Mouse (Mus musculus) stomach, embryonic 16.5 days (tissue): ENCODE measurements around the gene 3110082I17Rik. TPM values are rescaled to one million over a fixed set of nuclear protein-coding genes. Genes with fewer than 3 reads are reported as not detected.

ENCODE experiments used
- ATAC-seq: fragments of 200-750 bp; cut with Nextera tagmentation; 2 replicates; pipeline ENCODE4 v1.8.0; 2017; ENCODE audit warnings: moderate number of reproducible peaks, moderate TSS enrichment; ENCODE audit not compliant: insufficient read depth, low FRiP score
- H3K27ac ChIP-seq: fragments of 300-500 bp; sonication (generic); 2 replicates; pipeline ENCODE4 v1.5.1; 2014; ENCODE audit warnings: low read length
- H3K27me3 ChIP-seq: fragments of 300-500 bp; sonication (generic); 2 replicates; pipeline ENCODE4 v1.6.1; 2014; ENCODE audit warnings: low read length, control low read depth, mixed read lengths; ENCODE audit not compliant: control insufficient read depth, insufficient read depth
- H3K36me3 ChIP-seq: fragments of 300-500 bp; sonication (generic); 2 replicates; pipeline ENCODE4 v1.6.1; 2014; ENCODE audit warnings: low read length; ENCODE audit not compliant: control insufficient read depth, insufficient read depth
- H3K4me1 ChIP-seq: fragments of 300-500 bp; sonication (generic); 2 replicates; pipeline ENCODE4 v1.6.1; 2014; ENCODE audit warnings: low read length, control low read depth, mixed read lengths; ENCODE audit not compliant: control insufficient read depth, insufficient read depth
- H3K4me2 ChIP-seq: fragments of 300-500 bp; sonication (generic); 2 replicates; pipeline ENCODE4 v1.6.1; 2014; ENCODE audit warnings: low read depth, low read length, mixed read lengths
- H3K4me3 ChIP-seq: fragments of 300-500 bp; sonication (generic); replicated peaks from 2 replicates; pipeline ENCODE4 v1.5.1; 2014; ENCODE audit warnings: mild to moderate bottlenecking, low read length
- H3K9ac ChIP-seq: fragments of 300-500 bp; sonication (generic); 2 replicates; pipeline ENCODE4 v1.6.1; 2014; ENCODE audit warnings: low read length
- H3K9me3 ChIP-seq: fragments of 300-500 bp; sonication (generic); replicated peaks from 2 replicates; pipeline ENCODE4 v1.6.1; 2016; ENCODE audit warnings: low read length, control low read depth; ENCODE audit not compliant: control insufficient read depth
- WGBS: fragments of 180-500 bp; shearing (Covaris S2); extraction: QIAGEN DNeasy Blood & Tissue Kit; methylation state at CpG from one replicate; pipeline ENCODE4 v1.1.7; 2014; 5-methylcytosine and 5-hydroxymethylcytosine counted together
- polyA plus RNA-seq: library from polyadenylated mRNA; unstranded; fragments of >200 nt; fragmentation: Nextera tagmentation; extraction: Ambion mirVana; gene quantifications from 2 replicates; pipeline ENCODE4 v1.2.1, GENCODE M21; 2015

3110082I17Rik gene
- polyA plus RNA-seq, 1 experiment from 2014 or later: 35.7 TPM

DNA sequence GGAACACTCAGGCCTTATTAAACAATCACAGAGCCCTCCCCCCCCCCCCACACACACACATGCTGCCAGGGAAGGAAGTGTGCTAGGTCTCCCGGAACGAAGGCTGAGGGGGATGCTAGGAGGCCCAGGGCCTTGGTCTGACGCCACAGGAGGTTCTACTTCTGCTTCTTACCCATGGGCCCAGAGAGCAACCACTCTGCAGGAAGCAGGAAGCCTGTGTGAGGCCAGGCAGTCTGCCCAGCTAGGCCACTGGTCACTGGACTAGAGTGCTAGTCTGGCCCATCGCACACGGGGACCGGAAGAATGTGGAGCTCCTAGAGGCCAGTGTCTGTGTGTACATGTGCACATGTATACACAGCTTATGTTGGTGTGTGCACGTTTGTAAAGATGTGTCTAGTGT, 51.8 kb downstream of the 3110082I17Rik start:
- H3K4me2 ChIP-seq: no peak overlapping the region
- H3K36me3 ChIP-seq: no peaks in the 10 kb centered on the region
- no peak overlapping the region for H3K9ac ChIP-seq
- no peaks in the 10 kb centered on the region for H3K27me3 ChIP-seq
- WGBS: 74% methylated on average over 7 of the region's 7 CpGs
- no peak overlapping the region for H3K4me3 ChIP-seq
- peaks cover 11% of the 10 kb centered on the region for H3K4me1 ChIP-seq
- H3K9me3 ChIP-seq: no peaks in the 10 kb centered on the region
- ATAC-seq: no peak
- no peak overlapping the region for H3K27ac ChIP-seq

DNA sequence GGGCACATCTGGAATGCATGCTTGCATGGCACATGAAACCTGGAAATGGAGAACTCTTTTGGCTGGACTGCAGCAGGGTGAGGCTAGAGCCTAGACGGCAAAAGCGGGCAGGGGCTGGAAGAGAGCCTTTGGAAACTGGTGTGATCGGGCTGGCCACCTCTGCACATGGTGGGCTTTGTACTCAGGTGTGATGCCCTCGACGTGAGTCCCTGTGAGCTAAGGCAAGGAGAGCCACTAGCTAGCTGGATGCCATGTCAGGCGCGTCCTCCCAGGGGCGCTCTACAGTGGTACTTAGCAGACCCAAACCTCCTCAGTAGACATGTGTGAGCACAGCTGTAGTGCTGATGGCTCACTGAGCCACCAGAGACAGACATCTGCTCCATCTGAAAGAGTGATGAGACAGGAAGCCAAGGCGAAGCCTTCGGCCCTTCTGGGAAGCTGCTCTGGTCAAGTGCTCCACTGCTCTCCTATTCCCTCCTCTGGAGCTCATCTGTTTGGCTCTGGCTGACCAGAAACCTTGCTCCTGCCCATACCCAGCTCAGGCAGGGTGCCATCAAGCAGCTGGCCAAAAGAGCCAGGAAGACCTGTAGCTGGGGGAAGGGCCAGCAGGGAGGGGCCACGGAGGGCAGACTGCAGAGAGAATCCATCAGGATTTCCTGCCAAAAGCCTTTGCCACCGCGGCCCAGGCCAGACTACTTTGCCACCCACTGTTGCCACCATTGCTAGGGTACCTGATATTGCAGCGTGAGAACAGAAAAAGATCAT, 53.0 kb downstream of the 3110082I17Rik start:
- Histone ChIP-seq H3K4me2 (no peak overlapping the region), H3K27ac (0 out of 2 replicates have a peak overlapping the region, but pooled peaks have one; percentile 16), H3K9ac (peak overlapping the region; percentile 42; the same call in 1 of the 2 replicates), H3K4me1 (peaks cover 11% of the 10 kb centered on the region), H3K36me3 (no peaks in the 10 kb centered on the region), H3K27me3 (no peaks in the 10 kb centered on the region), H3K9me3 (no peaks in the 10 kb centered on the region), H3K4me3 (no peak overlapping the region)
- WGBS: 81% methylated on average over 14 of the region's 14 CpGs
- no peak for ATAC-seq

DNA sequence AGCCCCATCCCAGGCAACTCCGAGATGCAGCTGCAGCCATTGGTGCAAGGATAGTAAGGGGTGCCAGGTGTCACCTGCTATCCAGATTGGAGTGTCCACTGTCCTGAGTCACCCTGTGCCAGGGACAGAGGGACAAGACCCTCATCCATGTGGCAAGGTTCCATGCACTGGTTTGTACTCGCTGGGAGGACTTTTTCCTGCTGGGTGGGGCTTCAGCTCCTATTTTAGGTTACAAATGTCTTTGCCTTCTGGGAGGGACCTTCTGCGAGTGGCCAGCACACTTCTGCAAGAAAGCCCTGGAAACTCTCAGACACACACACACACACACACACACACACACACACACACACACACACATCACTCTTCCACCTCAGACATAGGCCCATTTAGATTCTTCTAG, 54.4 kb downstream of the 3110082I17Rik start:
- no peaks in the 10 kb centered on the region for H3K36me3 ChIP-seq
- H3K4me2 ChIP-seq: no peak overlapping the region
- 48% methylated on average over 3 of the region's 3 CpGs for WGBS
- no peaks in the 10 kb centered on the region for H3K27me3 ChIP-seq
- peak overlapping the region; percentile 19; the same call in 1 of the 2 replicates for H3K27ac ChIP-seq
- peaks cover 11% of the 10 kb centered on the region for H3K4me1 ChIP-seq
- no peak overlapping the region for H3K4me3 ChIP-seq
- no peaks in the 10 kb centered on the region for H3K9me3 ChIP-seq
- ATAC-seq: no peak
- no peak overlapping the region for H3K9ac ChIP-seq

DNA sequence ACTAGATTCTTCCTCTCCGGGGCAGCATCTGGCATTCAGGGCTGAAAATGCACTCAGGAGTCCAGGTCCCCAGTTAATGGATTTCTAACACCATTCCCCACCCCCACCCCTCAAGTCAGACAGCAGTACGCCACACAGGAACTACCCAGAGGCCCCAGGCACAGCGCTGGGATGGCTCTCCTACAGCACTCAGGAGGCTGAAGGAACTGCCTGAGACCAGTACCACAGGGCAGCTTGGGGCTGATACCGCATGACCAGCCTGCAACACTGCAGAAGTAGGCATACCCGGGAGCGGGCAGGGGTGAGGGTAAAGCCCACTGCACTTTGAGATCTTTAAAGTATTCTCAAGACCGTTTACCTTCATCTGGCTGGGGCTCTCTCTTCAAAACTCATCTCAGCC, 54.8 kb downstream of the 3110082I17Rik start:
- no peak for ATAC-seq
- Histone ChIP-seq H3K9me3 (no peaks in the 10 kb centered on the region), H3K9ac (no peak overlapping the region; the same call in 1 of the 2 replicates), H3K4me1 (peaks cover 11% of the 10 kb centered on the region), H3K4me3 (no peak overlapping the region), H3K27me3 (no peaks in the 10 kb centered on the region), H3K27ac (peak overlapping the region; percentile 19; the same call in 1 of the 2 replicates), H3K36me3 (no peaks in the 10 kb centered on the region), H3K4me2 (no peak overlapping the region)
- 66% methylated on average over 7 of the region's 7 CpGs for WGBS

DNA sequence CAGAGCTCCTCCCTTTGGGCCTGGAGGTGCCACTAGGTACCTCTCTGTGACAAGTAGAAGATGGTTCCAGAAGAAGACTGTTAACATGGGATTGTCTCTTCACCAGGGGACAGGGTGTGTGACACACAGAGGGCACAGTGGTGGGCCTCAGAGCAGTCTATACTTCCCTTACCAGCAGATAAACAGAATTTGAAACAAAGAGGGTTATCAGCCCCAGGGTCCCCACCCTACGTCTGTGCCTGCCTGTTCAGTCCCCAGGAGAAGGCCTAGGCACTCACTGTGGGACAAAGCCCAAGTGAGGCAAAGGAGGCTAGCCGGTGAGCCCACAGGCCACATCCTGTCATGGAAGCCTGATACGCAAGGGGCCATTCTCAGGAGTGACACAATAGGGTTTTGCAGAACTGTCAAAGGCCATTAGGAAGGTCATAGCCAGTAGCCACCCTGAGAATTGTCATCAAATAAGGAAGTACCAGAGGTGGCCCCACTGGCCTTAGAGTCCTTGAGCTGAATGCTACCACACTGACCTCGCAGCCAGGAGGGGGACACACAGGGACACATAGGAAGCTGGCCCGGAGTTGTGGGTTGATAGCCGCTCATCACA, 55.4 kb downstream of the 3110082I17Rik start, which contains the start of gene C130050O18Rik:
Gene C130050O18Rik, plus strand, starts transcription at position 480 of the 601 bp plus-strand sequence.
- WGBS: 77% methylated on average over 6 of the region's 6 CpGs
- H3K9me3 ChIP-seq: no peaks in the 10 kb centered on the region
- peak within 1 kb of the TSS; percentile 16 for H3K9ac ChIP-seq
- peaks cover 11% of the 10 kb centered on the region for H3K4me1 ChIP-seq
- H3K4me2 ChIP-seq: no peak within 1 kb of the TSS
- no peak for ATAC-seq
- H3K4me3 ChIP-seq: no peak within 1 kb of the TSS
- peak within 1 kb of the TSS; percentile 33 for H3K27ac ChIP-seq
- H3K36me3 ChIP-seq: no peaks in the 10 kb centered on the region
- no peaks in the 10 kb centered on the region for H3K27me3 ChIP-seq

DNA sequence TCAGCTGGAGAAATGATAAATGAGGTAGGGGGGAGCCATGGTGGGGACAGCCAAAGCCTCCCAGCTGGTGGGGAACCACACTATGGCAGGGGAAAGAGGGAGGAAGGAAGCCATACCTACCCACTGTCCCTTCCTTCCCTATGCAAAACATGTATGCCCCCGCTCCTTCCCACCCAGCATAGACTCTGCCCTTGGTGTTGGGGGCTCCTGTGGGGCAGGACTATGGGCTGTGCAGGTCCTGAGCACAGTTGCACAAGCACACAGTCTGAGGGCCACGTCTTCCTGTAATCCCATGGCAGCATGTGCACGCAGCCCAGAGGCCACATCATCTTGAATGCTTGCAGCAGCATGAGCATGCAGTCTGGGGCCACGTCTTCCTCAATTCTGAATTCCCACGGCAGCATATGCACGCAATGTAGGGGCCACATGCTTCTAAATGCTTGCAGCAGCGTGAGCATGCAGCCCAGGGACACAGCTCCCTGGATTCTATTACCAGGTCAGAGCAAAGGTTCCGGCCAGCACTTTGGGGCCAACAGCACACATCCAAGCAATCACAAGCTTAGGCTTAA, 56.6 kb downstream of the 3110082I17Rik start:
- Histone ChIP-seq H3K36me3 (no peaks in the 10 kb centered on the region), H3K4me1 (0 out of 2 replicates have a peak, but pooled peaks cover 4% of the 10 kb centered on the region), H3K4me2 (no peak overlapping the region), H3K27ac (no peak overlapping the region; the same call in 1 of the 2 replicates), H3K4me3 (no peak overlapping the region), H3K9ac (no peak overlapping the region; the same call in 1 of the 2 replicates), H3K9me3 (no peaks in the 10 kb centered on the region), H3K27me3 (no peaks in the 10 kb centered on the region)
- WGBS: 84% methylated on average over 8 of the region's 8 CpGs
- ATAC-seq: no peak

DNA sequence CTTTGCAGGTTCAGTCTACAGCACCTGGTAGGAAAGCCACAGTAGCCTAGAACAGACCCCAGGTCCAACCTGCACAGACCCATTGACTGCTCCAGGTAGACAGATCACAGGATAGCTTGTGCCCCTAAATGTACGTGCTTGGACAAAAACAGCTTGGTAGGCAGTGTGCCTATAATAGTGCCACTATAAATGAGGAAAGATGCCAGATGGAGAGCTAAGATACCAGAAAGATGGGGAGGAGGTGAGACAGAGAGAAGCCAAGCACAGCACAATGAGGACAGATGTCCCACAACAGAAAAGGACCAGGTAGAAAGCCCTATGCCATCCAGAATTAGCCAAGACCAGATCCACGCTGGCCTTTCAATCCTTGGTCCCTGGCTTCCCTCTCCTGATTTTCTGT, 58.2 kb downstream of the 3110082I17Rik start:
- no peak overlapping the region for H3K27ac ChIP-seq
- H3K27me3 ChIP-seq: no peaks in the 10 kb centered on the region
- no peaks in the 10 kb centered on the region for H3K9me3 ChIP-seq
- H3K4me3 ChIP-seq: no peak overlapping the region
- 0 out of 2 replicates have a peak, but pooled peaks cover 4% of the 10 kb centered on the region for H3K4me1 ChIP-seq
- no peak for ATAC-seq
- no peaks in the 10 kb centered on the region for H3K36me3 ChIP-seq
- WGBS: 89% methylated on average over 2 of the region's 2 CpGs
- H3K4me2 ChIP-seq: no peak overlapping the region
- no peak overlapping the region for H3K9ac ChIP-seq

DNA sequence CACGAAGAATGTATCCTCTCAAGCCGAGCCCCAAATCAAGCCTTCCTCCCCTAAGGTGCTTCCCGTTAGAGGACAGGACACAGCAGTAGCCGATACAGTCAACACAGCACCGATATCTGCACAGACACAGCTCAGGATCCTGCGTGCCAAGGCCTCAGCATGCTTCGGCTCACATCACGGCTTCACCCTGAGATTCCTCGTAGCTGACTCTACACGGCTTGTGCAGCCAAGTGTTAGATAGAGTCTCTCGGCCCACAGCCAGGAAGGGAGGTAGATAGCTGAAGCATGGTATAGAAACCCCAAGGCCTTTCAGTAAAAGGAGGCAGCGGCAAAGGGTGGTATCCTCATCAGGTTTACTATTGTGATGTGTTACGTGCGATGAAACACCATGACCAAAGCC, 60.3 kb downstream of the 3110082I17Rik start:
- ATAC-seq: no peak
- no peak overlapping the region for H3K27ac ChIP-seq
- 85% methylated on average over 14 of the region's 14 CpGs for WGBS
- H3K9ac ChIP-seq: no peak overlapping the region
- no peaks in the 10 kb centered on the region for H3K9me3 ChIP-seq
- H3K4me2 ChIP-seq: no peak overlapping the region
- H3K4me3 ChIP-seq: no peak overlapping the region
- no peaks in the 10 kb centered on the region for H3K27me3 ChIP-seq
- no peaks in the 10 kb centered on the region for H3K4me1 ChIP-seq
- no peaks in the 10 kb centered on the region for H3K36me3 ChIP-seq

DNA sequence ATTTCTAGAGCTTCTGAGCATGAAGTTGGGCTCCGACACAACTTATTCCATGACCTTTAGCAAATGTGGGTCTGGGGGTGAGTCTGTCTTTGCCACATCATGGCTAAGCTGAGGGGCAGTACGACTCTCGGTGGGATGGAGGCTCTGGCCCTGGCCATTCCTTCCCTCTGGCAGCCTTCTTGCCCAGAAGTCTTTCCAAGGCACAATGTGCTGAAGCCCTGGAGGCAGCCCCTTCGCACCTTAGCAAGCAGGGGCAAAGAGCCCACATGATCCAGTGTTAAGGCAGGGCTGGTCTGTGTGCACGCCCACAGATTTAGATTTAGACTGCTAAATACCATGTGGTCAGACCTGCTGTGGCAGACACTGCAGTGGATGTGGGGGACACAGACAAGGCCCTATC, 61.5 kb downstream of the 3110082I17Rik start:
- Histone ChIP-seq H3K9ac (no peak overlapping the region), H3K27me3 (no peaks in the 10 kb centered on the region), H3K27ac (no peak overlapping the region), H3K36me3 (no peaks in the 10 kb centered on the region), H3K9me3 (no peaks in the 10 kb centered on the region), H3K4me1 (no peaks in the 10 kb centered on the region), H3K4me2 (no peak overlapping the region), H3K4me3 (no peak overlapping the region)
- 79% methylated on average over 5 of the region's 5 CpGs for WGBS
- ATAC-seq: no peak
